In the genomic region with DNA sequence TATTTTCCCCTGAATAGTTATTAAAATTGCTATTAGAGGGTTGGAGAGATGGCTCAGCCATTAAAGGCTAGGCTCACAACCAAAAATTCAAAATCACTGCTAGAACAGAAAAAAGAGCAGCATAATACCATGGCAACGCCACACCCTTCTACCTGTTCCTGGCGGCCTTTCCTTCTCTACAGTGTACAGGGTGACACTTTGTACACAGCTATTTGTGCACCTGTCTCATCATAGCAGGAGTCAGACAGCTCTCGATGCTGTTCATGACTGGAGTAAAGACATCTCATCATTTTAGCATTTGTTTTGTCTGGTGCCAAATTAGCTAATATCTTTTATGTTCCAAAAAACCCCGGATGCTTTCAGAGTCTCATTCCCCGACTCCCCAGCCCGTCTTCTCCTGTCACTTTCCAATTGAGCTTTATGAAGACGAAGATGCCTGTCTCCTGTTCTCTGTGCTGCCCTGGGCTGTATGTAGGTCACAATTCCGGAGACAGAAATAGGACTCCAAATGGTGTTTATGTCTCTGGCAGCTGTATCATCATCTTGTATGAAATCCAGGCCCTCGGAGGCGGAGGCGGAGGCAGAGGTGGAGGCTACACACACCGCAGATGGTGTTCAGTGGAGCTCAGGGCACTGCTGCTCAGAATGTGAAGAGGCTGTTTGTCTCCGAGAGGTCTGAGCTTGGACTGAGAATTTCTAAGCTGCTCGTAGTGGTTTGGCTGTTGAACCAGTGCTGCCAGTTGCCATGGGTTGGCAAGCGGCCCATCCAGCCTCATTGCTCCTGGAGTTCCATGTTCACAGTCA, we compare ENCODE assay signal across 9 mouse cellular contexts.
DNase-seq lines count a peak whose midpoint lies in the region; TF ChIP-seq lines count a peak whose summit lies in the region.
"Had no signal": no experiment of that assay in that cellular context is flagged by ENCODE, and none has a peak within 500 bp of the region (broad histone marks: within the 10 kb centered on the region; RNA-seq: fewer than 3 reads in every experiment).

No protein-coding gene starts in this region.

- H3K4me3 ChIP-seq in thymus, adult 2 months (ENCODE audit: control insufficient read depth, insufficient read depth, low read length): no peak overlapping the region
- H3K4me3 ChIP-seq: erythroblast, embryonic 14.5 days had no signal

- TF ChIP-seq POLR2A in thymus, adult 2 months (IDR thresholded peaks at IDR 0.05; ENCODE audit: control insufficient read depth, extremely low read depth, insufficient read depth, low read length, poor library complexity): no peak

- WGBS in thymus, adult 2 months: 96% methylated on average over 15 of the region's 15 CpGs

- TF ChIP-seq CTCF in thymus, adult 2 months (IDR thresholded peaks at IDR 0.05; ENCODE audit: borderline replicate concordance, control insufficient read depth, extremely low read depth, insufficient read depth, low read length, poor library complexity): no peak

- DNase-seq in cerebellum, adult 11 months: peak; percentile 64
- DNase-seq in cerebellum, adult 9-11 months: peak; percentile 81
- DNase-seq in layer of hippocampus, adult 8-10 months (ENCODE audit: low spot score in 2 of 2): peak; percentile 84 to 85
- DNase-seq in lung, postnatal 14 days: peak; percentile 7
- no peak for DNase-seq in thymus, adult 2 months
- no peak for DNase-seq in heart, postnatal 4 days
- DNase-seq in thymus, postnatal 25 days: no peak
- no peak for DNase-seq in adrenal gland, adult 8-10 months

- no peak overlapping the region for H3K27ac ChIP-seq in thymus, adult 2 months (ENCODE audit: control insufficient read depth, insufficient read depth, low read length)

- H3K36me3 ChIP-seq in thymus, adult 2 months (ENCODE audit: control insufficient read depth, insufficient read depth, low read length): no peaks in the 10 kb centered on the region

- H3K27me3 ChIP-seq in thymus, adult 2 months (ENCODE audit: control insufficient read depth, insufficient read depth, low read length): no peaks in the 10 kb centered on the region

- no peaks in the 10 kb centered on the region for H3K4me1 ChIP-seq in thymus, adult 2 months (replicated peaks; ENCODE audit: control insufficient read depth, insufficient read depth, low read length)

Comparison
In these comparisons a context has a peak if more than half of its experiments do, and no peak if none do; other contexts are left out.
1. DNase-seq: peak in cerebellum, adult 11 months (single experiment), cerebellum, adult 9-11 months (single experiment), layer of hippocampus, adult 8-10 months (2 of 2) and lung, postnatal 14 days (single experiment); none in thymus, adult 2 months (single experiment), heart, postnatal 4 days (single experiment), thymus, postnatal 25 days (single experiment) and adrenal gland, adult 8-10 months (single experiment).